Mouse (Mus musculus) heart, postnatal 0 days (tissue): ENCODE measurements around the gene Ralbp1. TPM values are rescaled to one million over a fixed set of nuclear protein-coding genes. Genes with fewer than 3 reads are reported as not detected.

Experiments
- ATAC-seq: fragments of 200-750 bp; cut with Nextera tagmentation; 2 replicates; pipeline ENCODE4 v1.8.0; 2017; ENCODE audit warnings: low read depth, moderate number of reproducible peaks, moderate library complexity; ENCODE audit not compliant: insufficient read depth
- DNase-seq: peaks from one replicate; pipeline ENCODE4 v3.0.0-alpha.2; 2016; ENCODE audit warnings: low spot score
- H3K27ac ChIP-seq: fragments of 300-500 bp; sonication (generic); 2 replicates; pipeline ENCODE4 v1.5.1; 2014; ENCODE audit warnings: low read depth, mild to moderate bottlenecking
- H3K27me3 ChIP-seq: fragments of 300-500 bp; sonication (generic); 2 replicates; pipeline ENCODE4 v1.6.1; 2014; ENCODE audit warnings: low read length, mixed read lengths; ENCODE audit not compliant: control insufficient read depth, insufficient read depth
- H3K36me3 ChIP-seq: fragments of 300-500 bp; sonication (generic); replicated peaks from 2 replicates; pipeline ENCODE4 v1.6.1; 2014; ENCODE audit warnings: low read length, mixed read lengths; ENCODE audit not compliant: control insufficient read depth, insufficient read depth
- H3K4me1 ChIP-seq: fragments of 300-500 bp; sonication (generic); 2 replicates; pipeline ENCODE4 v1.6.1; 2014; ENCODE audit warnings: antibody characterized with exemption; ENCODE audit not compliant: control insufficient read depth, insufficient read depth
- H3K4me2 ChIP-seq: fragments of 300-500 bp; sonication (generic); 2 replicates; pipeline ENCODE4 v1.6.1; 2014; ENCODE audit warnings: low read depth, mild to moderate bottlenecking, low read length, moderate library complexity
- H3K4me3 ChIP-seq: fragments of 300-500 bp; sonication (generic); 2 replicates; pipeline ENCODE4 v1.5.1; 2014; ENCODE audit warnings: low read depth, low read length
- H3K9ac ChIP-seq: fragments of 300-500 bp; sonication (generic); replicated peaks from 2 replicates; pipeline ENCODE4 v1.6.1; 2014; ENCODE audit warnings: low read depth, low read length, mixed read lengths
- H3K9me3 ChIP-seq: fragments of 300-500 bp; sonication (generic); replicated peaks from 2 replicates; pipeline ENCODE4 v1.6.1; 2016; ENCODE audit warnings: low read length; ENCODE audit not compliant: control insufficient read depth
- CTCF ChIP-seq: IDR thresholded peaks from 2 replicates; pipeline ENCODE4 v1.5.1; 2016; ENCODE audit warnings: antibody characterized with exemption, control low read depth, low read depth
- EP300 ChIP-seq: IDR thresholded peaks from 2 replicates; pipeline ENCODE4 v1.6.1; 2016; ENCODE audit warnings: antibody characterized with exemption, low read depth
- WGBS: fragments of 180-500 bp; shearing (Covaris S2); extraction: QIAGEN DNeasy Blood & Tissue Kit; methylation state at CpG from one replicate; pipeline ENCODE4 v1.1.7; 2014; 5-methylcytosine and 5-hydroxymethylcytosine counted together
- polyA plus RNA-seq: library from polyadenylated mRNA; unstranded; fragments of >200 nt; fragmentation: Nextera tagmentation; extraction: Ambion mirVana; gene quantifications from 2 replicates; pipeline ENCODE4 v1.2.1, GENCODE M21; 2015
- total RNA-seq: library from RNA; depleted of rRNA; stranded (reverse); fragments of >200 nt; gene quantifications from 2 replicates; pipeline ENCODE4 v1.2.3, GENCODE M21; 2014; ENCODE audit warnings: low replicate concordance; rRNA removed

Gene Ralbp1
- total and polyA plus RNA-seq, 2 experiments from 2014 or later: 37.9 to 39.0 TPM

DNA sequence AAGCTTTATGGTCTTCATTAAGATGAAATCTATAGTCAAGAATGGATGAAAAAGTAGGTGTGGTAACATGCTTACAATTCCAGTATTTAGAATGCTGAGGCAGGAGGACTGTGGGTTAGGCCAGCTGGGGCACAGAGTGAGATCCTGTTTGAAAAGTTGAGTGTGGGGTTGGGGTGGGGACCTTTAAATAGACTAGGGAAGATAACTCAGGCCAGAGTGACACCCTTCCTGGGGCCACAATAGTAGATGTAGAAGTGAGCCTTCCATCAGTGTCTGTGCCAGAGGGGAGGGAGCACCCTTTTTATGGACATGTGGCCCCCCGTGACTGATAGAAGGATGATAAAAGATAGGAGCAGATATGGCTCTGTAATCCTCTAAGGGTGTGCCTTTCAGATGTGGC, 86.2 kb downstream of the Ralbp1 start:
- ATAC-seq (no peak), DNase-seq (no peak)
- no peaks in the 10 kb centered on the region for H3K27me3 ChIP-seq
- WGBS: 20% methylated on average over 1 of the region's 1 CpGs
- H3K4me3 ChIP-seq: no peak overlapping the region
- H3K9ac ChIP-seq: no peak overlapping the region
- no peaks in the 10 kb centered on the region for H3K9me3 ChIP-seq
- no peak for TF ChIP-seq CTCF
- TF ChIP-seq EP300: no peak
- H3K4me1 ChIP-seq: peaks cover 7% of the 10 kb centered on the region; the same call in 1 of the 2 replicates
- peaks cover 22% of the 10 kb centered on the region; the same call in 1 of the 2 replicates for H3K36me3 ChIP-seq
- H3K27ac ChIP-seq: no peak overlapping the region
- H3K4me2 ChIP-seq: no peak overlapping the region

- Histone ChIP-seq H3K27me3 (no peaks in the 10 kb centered on the region), H3K9ac (no peak overlapping the region), H3K27ac (no peak overlapping the region), H3K36me3 (peaks cover 19% of the 10 kb centered on the region; the same call in 1 of the 2 replicates), H3K4me3 (no peak overlapping the region), H3K4me1 (peaks cover 7% of the 10 kb centered on the region; the same call in 1 of the 2 replicates), H3K4me2 (no peak overlapping the region), H3K9me3 (no peaks in the 10 kb centered on the region)
- 32% methylated on average over 4 of the region's 4 CpGs for WGBS
- no peak for TF ChIP-seq EP300
- no peak for TF ChIP-seq CTCF
- ATAC-seq: no peak
- no peak for DNase-seq
Observed at GRCm38 (mm10) chr17:65798446-65798845, 87.2 kb downstream of the Ralbp1 start.

Other genes starting within 250 kb of the Ralbp1 start
- gene Txndc2, start 243.6 kb downstream of the Ralbp1 start, total RNA-seq: not detected in 2 replicates
- gene Txndc2, start 243.6 kb downstream of the Ralbp1 start, polyA plus RNA-seq: 0.16 and 0.18 TPM in 2 replicates
- 38.1 and 44.1 TPM in 2 replicates for gene Rab31, start 113.0 kb downstream of the Ralbp1 start, total RNA-seq
- gene Rab31, start 113.0 kb downstream of the Ralbp1 start, polyA plus RNA-seq: 20.7 and 22.5 TPM in 2 replicates
- gene Ppp4r1, start 103.2 kb downstream of the Ralbp1 start, total RNA-seq: 29.2 and 52.4 TPM in 2 replicates
- gene Ppp4r1, start 103.2 kb downstream of the Ralbp1 start, polyA plus RNA-seq: 19.5 and 22.0 TPM in 2 replicates
- gene Twsg1, start 65.4 kb upstream of the Ralbp1 start, total RNA-seq: 81.4 and 92.7 TPM in 2 replicates
- gene Twsg1, start 65.4 kb upstream of the Ralbp1 start, polyA plus RNA-seq: 60.0 and 65.8 TPM in 2 replicates
- 9.8 and 50.7 TPM in 2 replicates for gene Ankrd12, start 191.3 kb upstream of the Ralbp1 start, total RNA-seq
- 18.2 and 19.7 TPM in 2 replicates for gene Ankrd12, start 191.3 kb upstream of the Ralbp1 start, polyA plus RNA-seq
- gene Ndufv2, start 215.8 kb upstream of the Ralbp1 start, total RNA-seq: 249 and 285 TPM in 2 replicates
- 1,231 and 1,304 TPM in 2 replicates for gene Ndufv2, start 215.8 kb upstream of the Ralbp1 start, polyA plus RNA-seq
- gene Washc1, start 225.7 kb upstream of the Ralbp1 start, total RNA-seq: 31.7 and 38.3 TPM in 2 replicates
- gene Washc1, start 225.7 kb upstream of the Ralbp1 start, polyA plus RNA-seq: 28.3 and 31.5 TPM in 2 replicates
- 8.2 and 11.5 TPM in 2 replicates for gene Ddx11, start 237.7 kb upstream of the Ralbp1 start, total RNA-seq
- gene Ddx11, start 237.7 kb upstream of the Ralbp1 start, polyA plus RNA-seq: 3.5 and 4.2 TPM in 2 replicates